Mouse (Mus musculus) bone marrow, adult 2 months (tissue): ENCODE data around the gene Ampd1.

Experiments used
- CTCF ChIP-seq: fragments of 200-500 bp; IDR thresholded peaks from 2 replicates; pipeline ENCODE4 v1.5.1; 2011; ENCODE audit warnings: low read length, control low read depth; ENCODE audit not compliant: control insufficient read depth, insufficient read depth
- POLR2A ChIP-seq: fragments of 200-500 bp; IDR thresholded peaks from 2 replicates; pipeline ENCODE4 v1.6.1; 2011; ENCODE audit warnings: low read depth, mild to moderate bottlenecking, control low read depth, low read length, borderline replicate concordance; ENCODE audit not compliant: control insufficient read depth

DNA sequence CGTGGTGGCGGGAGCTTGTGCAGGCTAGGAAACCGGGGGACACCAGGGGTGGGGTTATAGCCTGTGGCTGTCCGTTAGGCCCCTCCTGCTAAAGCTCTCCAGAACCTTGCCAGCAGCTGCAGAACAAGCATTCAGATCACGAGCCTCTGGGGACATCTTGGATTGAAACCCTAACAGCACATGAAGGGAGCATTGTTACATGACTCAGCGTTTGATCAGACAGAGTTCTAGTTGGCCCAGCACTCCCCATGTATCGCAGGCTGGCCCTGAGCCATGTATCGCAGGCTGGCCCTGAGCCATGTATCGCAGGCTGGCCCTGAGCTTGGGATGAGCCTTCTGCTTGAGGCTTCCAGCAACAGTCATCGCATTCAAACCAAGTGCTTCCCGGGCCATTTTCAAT lies 67.5 kb downstream of the Ampd1 start:
- TF ChIP-seq POLR2A (no peak), CTCF (no peak)
